Mouse (Mus musculus) skeletal muscle tissue, adult 2 months (tissue): Measurements from ENCODE around the gene Elob.

ENCODE experiments used
- DNase-seq: peaks from one replicate; pipeline ENCODE4 v3.0.0-alpha.2; 2012; ENCODE audit warnings: low read depth, low spot score

Elob gene

GRCm38 (mm10) chr17:23829064-23829619, at the start of gene Elob:
Gene Elob, minus strand, starts transcription at chr17:23829136.
- DNase-seq: peak; percentile 86

- DNase-seq: no peak
Observed at GRCm38 (mm10) chr17:23877166-23877565, 48.2 kb upstream of the Elob start.

GRCm38 (mm10) chr17:23876741-23877140, 47.8 kb upstream of the Elob start:
- no peak for DNase-seq

GRCm38 (mm10) chr17:23873884-23874856, 45.2 kb upstream of the Elob start:
- peak; percentile 22 for DNase-seq

GRCm38 (mm10) chr17:23868513-23868912, 39.6 kb upstream of the Elob start:
- no peak for DNase-seq

GRCm38 (mm10) chr17:23867756-23868155, 38.8 kb upstream of the Elob start, which contains the start of gene Prss21:
Gene Prss21, plus strand, starts transcription at chr17:23868056.
- no peak for DNase-seq

GRCm38 (mm10) chr17:23862926-23863325, 34.0 kb upstream of the Elob start:
- DNase-seq: no peak

- no peak for DNase-seq
Observed at GRCm38 (mm10) chr17:23857913-23858312, 29.0 kb upstream of the Elob start.

- no peak for DNase-seq
Observed at GRCm38 (mm10) chr17:23857193-23857592, 28.3 kb upstream of the Elob start.

GRCm38 (mm10) chr17:23854229-23854765, 25.4 kb upstream of the Elob start:
- DNase-seq: no peak

- DNase-seq: no peak
Observed at GRCm38 (mm10) chr17:23853292-23853691, 24.4 kb upstream of the Elob start.

GRCm38 (mm10) chr17:23850853-23851749, 22.2 kb upstream of the Elob start:
- DNase-seq: no peak

- no peak for DNase-seq
Observed at GRCm38 (mm10) chr17:23850028-23850427, 21.1 kb upstream of the Elob start.

GRCm38 (mm10) chr17:23843812-23844273, 14.9 kb upstream of the Elob start, which contains the start of the genes Prss32 and Prss41:
Gene Prss32, plus strand, starts transcription at chr17:23843855.
Gene Prss41, minus strand, starts transcription at chr17:23844172.
- no peak for DNase-seq

- DNase-seq: no peak
Observed at GRCm38 (mm10) chr17:23843141-23843811, 14.3 kb upstream of the Elob start.

GRCm38 (mm10) chr17:23841145-23841544, 12.2 kb upstream of the Elob start:
- no peak for DNase-seq

- no peak for DNase-seq
Observed at GRCm38 (mm10) chr17:23836006-23836575, 7.2 kb upstream of the Elob start, which contains the start of gene Prss33. Gene Prss33, minus strand, starts transcription at chr17:23836056.

- no peak for DNase-seq
Observed at GRCm38 (mm10) chr17:23831201-23831600, 2.3 kb upstream of the Elob start.

GRCm38 (mm10) chr17:23828271-23829001, 500 bp downstream of the Elob start:
- DNase-seq: peak; percentile 30
